Mouse (Mus musculus): ENCODE measurements around the gene Zbtb38.

DNA sequence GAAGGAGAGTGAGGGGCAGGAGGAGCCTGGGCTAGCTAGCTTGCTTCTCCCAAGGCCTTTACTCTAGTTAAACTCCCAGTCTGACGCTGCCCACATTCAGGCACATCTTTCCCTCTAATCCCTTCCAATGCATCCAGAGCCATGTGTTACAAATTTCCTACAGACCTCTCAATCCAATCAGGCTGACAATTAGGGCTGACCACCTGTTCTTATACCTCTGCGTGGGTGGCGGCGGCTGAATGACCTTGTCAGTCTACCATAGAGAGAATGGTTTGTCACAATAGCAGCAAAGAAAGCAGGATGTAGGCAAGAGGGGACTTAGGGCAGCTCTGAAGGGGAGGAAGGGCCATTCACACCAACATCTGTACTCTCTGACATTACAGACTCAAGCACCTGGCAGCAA is 62.2 kb downstream of the Zbtb38 start:
- no peak for TF ChIP-seq POLR2A (IDR thresholded peaks at IDR 0.05; ENCODE audit: extremely low read depth, insufficient read depth, low read length)
- no peak for TF ChIP-seq CTCF (IDR thresholded peaks at IDR 0.05; ENCODE audit: low read depth, low read length)

All from liver, adult 2 months (tissue).